Mouse (Mus musculus) heart, adult 18-20 months (tissue): ENCODE measurements at regions not wholly inside any gene's neighbourhood (a gene's known extent, or its start where the extent isn't known, plus 50 kb on each side); places are given as distances from the start of the nearest gene placed in this dataset.
A peak's percentile ranks its signal among the peaks of the same experiment; 100 is the strongest.

Experiments
- DNase-seq, 2 experiments: peaks; one replicate each; pipeline ENCODE4 v3.0.0; 2021 to 2022; ENCODE audit warnings: mixed read lengths in 1 of 2

- no peak for DNase-seq
These were observed 76.5 kb downstream of the Gja1 start for GRCm38 (mm10) chr10:56453578-56454069.

- DNase-seq: no peak
These were observed 78.8 kb downstream of the Gja1 start for GRCm38 (mm10) chr10:56455867-56456468.

- peak; percentile 49 to 55 for DNase-seq
These were observed 91.4 kb downstream of the Gja1 start for GRCm38 (mm10) chr10:56468537-56468936.

GRCm38 (mm10) chr10:56468993-56469712 is 92.0 kb downstream of the Gja1 start:
- DNase-seq: peak; percentile 48 to 68

- no peak for DNase-seq
These were observed 92.8 kb downstream of the Gja1 start for GRCm38 (mm10) chr10:56469895-56470294.

- DNase-seq: peak in 1 of 2 experiments; percentile 7
These were observed 97.8 kb downstream of the Gja1 start for GRCm38 (mm10) chr10:56474951-56475350.

- DNase-seq: no peak
These were observed 105.1 kb downstream of the Gja1 start for GRCm38 (mm10) chr10:56482156-56482716.

GRCm38 (mm10) chr10:56484931-56485330 is 107.8 kb downstream of the Gja1 start:
- DNase-seq: no peak

- DNase-seq: no peak
These were observed 108.6 kb downstream of the Gja1 start for GRCm38 (mm10) chr10:56485746-56486145.

GRCm38 (mm10) chr10:56486584-56486983 is 109.5 kb downstream of the Gja1 start:
- DNase-seq: peak; percentile 25 to 55

GRCm38 (mm10) chr10:56493461-56493860 is 116.3 kb downstream of the Gja1 start:
- DNase-seq: no peak

GRCm38 (mm10) chr10:56495352-56495751 is 118.2 kb downstream of the Gja1 start:
- no peak for DNase-seq

GRCm38 (mm10) chr10:56519041-56519440 is 141.9 kb downstream of the Gja1 start:
- DNase-seq: peak; percentile 24 to 41

GRCm38 (mm10) chr10:56525791-56526190 is 148.7 kb downstream of the Gja1 start:
- DNase-seq: no peak

- DNase-seq: no peak
These were observed 160.0 kb downstream of the Gja1 start for GRCm38 (mm10) chr10:56537091-56537490.

- no peak for DNase-seq
These were observed 162.8 kb downstream of the Gja1 start for GRCm38 (mm10) chr10:56539827-56540511.

GRCm38 (mm10) chr10:56542106-56542505 is 165.0 kb downstream of the Gja1 start:
- DNase-seq: no peak

GRCm38 (mm10) chr10:56545989-56546388 is 168.9 kb downstream of the Gja1 start:
- no peak for DNase-seq

GRCm38 (mm10) chr10:56546824-56547223 is 169.7 kb downstream of the Gja1 start:
- no peak for DNase-seq

- DNase-seq: no peak
These were observed 170.7 kb downstream of the Gja1 start for GRCm38 (mm10) chr10:56547825-56548224.

GRCm38 (mm10) chr10:56566836-56567442 is 189.8 kb downstream of the Gja1 start:
- DNase-seq: no peak

- DNase-seq: peak; percentile 44 to 64
These were observed 204.9 kb downstream of the Gja1 start for GRCm38 (mm10) chr10:56582065-56582464.
